Mouse (Mus musculus) right cerebral cortex, adult 2 months (tissue): ENCODE measurements at regions not wholly inside any gene's neighbourhood (a gene's known extent, or its start where the extent isn't known, plus 50 kb on each side); places are given as distances from the start of the nearest gene placed in this dataset.
A peak's percentile ranks its signal among the peaks of the same experiment; 100 is the strongest.
"Not testable (repeated sequence)": the region's sequence is repeated elsewhere in the genome, so short reads cannot be mapped to it uniquely, and the experiment has no call there.

ENCODE experiments used
- DNase-seq, 2 experiments: peaks; one replicate each; pipeline ENCODE4 v3.0.0; 2021 to 2022; ENCODE audit warnings: low spot score in 2 of 2

DNA sequence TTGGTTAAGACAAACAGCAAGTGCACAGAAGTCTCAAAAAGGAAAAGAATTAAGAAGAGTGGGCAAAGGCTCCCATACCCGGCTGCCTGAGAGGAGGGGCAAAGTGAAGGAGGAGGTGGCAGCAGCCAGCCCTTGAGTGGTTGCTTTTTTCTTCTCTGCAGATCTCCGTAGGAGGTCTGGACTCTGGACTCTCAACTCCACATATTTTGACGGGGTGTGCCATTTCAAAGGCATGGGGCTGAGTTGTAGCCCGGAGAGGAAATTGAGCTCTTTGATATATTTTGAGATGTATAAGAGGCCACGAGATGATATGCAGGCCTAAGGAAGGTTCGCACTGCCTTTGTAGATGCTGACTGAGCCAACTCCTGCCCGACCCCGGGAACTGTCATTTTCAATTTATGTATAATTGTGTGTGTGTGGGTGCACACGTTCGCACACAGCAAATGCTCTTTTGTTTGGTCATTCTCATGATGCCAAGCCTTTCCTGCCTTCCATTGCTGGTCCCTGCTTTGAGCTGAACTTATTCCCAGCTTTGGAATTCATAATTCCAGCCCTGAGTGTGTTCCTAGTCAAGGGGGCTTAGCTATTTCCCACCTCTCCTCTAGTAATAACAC lies 56.4 kb downstream of the Cxcr4 start:
- DNase-seq, result no peak

DNA sequence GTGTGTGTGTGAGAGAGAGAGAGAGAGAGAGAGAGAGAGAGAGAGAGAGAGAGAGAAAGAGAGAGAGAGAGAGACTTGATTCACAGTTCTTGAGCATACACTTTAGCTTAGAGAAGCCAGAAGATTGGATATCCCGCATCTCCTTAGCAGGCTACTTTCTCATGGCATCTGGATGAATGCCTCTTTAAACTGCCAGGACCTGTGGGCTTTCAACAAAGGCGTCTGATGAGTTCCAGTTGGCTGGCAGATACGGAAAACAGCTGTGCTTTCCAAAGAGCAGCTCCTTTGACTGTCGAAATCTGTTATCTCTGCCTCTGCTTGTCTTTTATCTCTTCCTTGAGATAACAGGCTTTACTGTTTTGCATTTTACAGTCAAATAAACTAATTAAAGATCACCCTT lies 59.5 kb downstream of the Cxcr4 start:
- no peak for DNase-seq

GRCm38 (mm10) chr1:128529808-128530545 lies 62.1 kb downstream of the Cxcr4 start:
- DNase-seq, result no peak

- no peak for DNase-seq
Measured at GRCm38 (mm10) chr1:128519234-128519633, 72.9 kb downstream of the Cxcr4 start.

DNA sequence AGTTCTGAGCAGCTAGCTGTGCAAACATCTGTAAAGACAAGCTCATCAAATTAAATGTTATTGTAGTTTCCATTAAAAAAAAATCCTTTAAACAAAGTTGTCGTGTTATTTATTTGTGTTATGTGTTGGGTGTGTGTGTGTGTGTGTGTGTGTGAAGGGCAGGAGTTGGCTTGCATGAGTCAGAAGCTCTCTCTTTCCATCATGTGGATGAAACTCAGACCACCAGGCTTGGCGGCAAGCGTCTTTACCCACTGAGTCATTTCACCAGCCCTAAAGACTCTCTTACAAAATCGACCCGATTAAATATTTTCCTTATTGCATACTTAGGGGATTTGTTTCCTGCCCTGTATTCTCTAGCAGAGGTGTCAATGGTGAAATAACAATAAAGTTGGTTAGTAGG lies 73.6 kb downstream of the Cxcr4 start:
- DNase-seq, result no peak

DNA sequence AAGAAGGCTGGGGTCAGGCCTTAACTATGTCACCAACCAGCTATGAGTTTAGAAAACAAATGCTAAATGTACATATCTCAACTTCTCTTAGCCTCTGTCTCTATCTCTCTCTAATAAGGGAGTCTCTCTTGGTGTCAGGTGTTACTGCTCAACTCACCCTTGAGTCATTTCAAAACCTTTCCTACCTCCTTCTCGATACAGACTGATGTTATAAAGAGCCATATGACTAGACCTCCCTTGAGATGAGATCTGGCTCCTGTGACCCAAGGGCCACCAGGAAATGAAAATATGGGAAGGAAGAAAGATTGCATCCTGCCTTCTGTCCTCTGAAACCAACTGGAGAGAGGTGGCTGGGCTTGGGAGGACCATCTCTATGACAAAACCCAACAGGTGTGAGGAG lies 74.7 kb downstream of the Cxcr4 start:
- no peak for DNase-seq

- DNase-seq, result no peak
Measured at GRCm38 (mm10) chr1:128514327-128514726, 77.8 kb downstream of the Cxcr4 start.

DNA sequence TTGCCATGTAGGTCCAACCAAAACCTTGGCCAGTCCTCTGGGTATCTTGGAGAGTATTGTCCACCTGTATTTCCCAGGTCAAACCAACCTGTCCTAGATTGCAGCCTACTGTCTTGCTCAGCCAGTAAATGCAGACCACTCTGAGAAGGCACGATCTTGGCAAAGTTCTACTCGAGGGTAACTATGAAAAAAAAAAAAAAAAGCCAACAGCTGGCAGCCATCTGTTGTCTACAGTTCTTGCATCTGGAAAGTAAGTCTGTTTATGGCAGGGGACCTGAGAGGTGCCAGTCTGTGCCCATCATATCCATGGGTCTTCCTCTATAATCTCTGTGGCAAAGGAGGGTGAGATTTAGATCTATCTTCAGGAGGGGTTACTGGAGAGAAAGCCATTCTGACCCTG lies 78.2 kb downstream of the Cxcr4 start:
- no peak for DNase-seq

- DNase-seq, result no peak
Measured at GRCm38 (mm10) chr1:128513153-128513552, 78.9 kb downstream of the Cxcr4 start.

- DNase-seq, result no peak
Measured at GRCm38 (mm10) chr1:128508816-128509461, 83.2 kb downstream of the Cxcr4 start.

DNA sequence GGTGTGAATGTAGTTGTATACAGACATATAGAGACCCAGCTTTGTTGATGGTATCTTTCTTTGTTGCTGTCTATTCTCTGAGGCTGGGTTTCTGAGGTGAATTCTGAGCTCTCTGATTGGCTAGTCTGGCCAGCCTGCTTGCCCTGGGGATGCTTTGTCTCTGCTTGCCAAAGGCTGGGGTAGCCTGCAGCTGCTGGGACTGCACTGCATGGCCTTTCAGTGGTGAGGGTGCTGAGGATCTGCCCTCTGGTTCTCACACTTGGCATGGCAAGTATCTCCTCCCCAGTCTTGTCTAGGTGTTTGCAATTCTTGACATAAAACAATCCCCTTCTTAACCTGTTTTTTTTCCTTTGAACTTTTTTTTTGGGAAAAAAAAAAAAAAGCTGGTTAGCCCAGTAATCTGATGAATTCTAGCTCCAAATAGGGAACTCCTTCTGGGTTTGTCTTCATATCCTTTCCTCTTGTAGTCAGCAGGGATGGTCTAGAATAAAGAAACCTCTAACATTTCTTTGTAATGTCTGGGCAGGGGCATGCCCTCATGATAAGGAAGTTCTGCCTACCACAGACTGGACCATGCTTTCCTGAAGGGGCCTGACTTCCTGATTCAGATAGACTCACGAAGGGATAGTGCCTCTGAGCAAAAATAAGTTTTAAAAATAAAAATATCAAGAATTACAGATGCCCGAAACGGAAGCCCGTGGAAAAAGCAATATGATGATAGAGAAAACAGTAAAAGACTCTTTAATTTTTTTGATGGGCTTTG lies 85.4 kb downstream of the Cxcr4 start:
- DNase-seq, result no peak

DNA sequence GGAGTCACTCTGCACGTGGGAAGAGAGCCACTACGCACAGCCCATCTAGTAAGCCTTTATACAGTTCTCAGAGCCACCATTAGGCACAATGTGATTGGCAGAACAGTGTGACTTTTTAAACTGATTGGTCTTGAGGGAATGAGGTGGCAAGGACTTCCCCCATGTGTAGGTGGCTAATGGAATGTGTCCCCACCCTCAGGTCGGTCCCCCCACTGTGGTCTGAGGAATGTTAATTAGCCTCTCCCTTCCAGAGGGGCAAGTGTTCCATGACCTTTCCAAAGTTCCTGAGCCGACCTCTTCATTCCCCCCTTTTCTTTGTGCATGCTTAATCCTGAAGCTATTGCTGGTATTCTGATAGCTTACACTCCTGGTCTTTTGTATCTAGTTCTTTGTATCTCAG lies 87.2 kb upstream of the Dars start:
- no peak for DNase-seq

DNA sequence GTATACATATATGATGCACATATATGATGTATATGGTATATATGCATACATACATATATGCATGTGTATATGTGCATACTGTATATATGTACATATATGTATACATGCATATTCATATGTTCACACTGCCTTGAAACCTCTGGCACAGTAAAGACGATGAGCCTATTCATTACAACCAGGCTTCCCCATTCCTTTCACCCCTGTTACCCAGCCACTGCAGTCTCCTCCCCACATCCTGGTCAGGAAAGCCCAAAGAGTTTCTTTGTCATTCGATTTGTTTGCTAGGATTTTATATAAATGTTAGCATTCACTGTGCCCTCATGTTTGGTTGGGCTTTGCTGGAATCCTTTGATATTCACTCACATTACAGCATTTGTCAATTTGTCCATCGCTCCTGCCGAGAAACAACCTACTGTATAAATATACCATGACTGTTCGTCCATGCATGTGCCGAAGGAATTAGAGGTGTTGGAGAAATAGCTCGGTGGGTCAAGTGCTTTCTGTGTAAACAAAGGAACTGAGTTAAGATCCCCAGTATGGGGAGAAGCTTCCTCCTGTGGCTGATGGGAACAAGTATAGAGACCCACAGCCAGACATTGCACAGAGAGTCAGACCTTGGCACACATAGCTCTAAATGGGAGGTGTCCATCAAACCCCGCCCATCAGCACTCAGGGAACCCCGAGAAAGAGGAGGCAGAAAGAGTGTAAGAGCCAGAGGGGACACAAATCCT lies 81.0 kb upstream of the Dars start:
- no peak for DNase-seq

DNA sequence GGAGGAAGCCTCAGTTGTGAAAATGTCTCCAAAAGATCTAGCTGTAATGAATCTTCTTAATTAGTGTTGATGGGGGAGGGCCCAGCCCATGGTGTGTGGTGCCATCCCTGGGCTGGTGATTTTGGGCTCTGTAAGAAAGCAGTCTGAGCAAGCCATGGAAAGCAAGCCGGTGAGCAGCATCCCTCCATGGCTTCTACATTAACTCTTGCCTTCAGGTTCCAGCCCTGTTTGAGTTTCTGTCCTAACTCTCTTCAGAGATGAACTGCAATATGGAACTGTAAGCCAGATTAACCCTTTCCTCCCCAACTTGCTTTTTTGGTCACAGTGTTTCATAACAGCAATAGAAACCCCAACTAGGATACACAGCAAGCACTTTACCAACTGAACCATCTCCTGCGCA lies 75.1 kb upstream of the Dars start:
- no peak for DNase-seq

DNA sequence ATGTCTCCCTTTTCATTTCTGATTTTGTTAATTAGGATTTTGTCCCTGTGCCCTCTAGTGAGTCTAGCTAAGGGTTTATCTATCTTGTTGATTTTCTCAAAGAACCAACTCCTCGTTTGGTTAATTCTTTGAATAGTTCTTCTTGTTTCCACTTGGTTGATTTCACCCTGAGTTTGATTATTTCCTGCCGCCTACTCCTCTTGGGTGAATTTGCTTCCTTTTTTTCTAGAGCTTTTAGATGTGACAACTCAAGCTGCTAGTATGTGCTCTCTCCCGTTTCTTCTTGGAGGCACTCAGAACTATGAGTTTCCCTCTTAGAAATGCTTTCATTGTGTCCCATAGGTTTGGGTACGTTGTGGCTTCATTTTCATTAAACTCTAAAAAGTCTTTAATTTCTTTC lies 70.0 kb upstream of the Dars start:
- not testable (repeated sequence) for DNase-seq

GRCm38 (mm10) chr1:128478376-128478775 lies 61.2 kb upstream of the Dars start:
- no peak for DNase-seq

GRCm38 (mm10) chr1:128477653-128478052 lies 60.5 kb upstream of the Dars start:
- no peak for DNase-seq

- no peak for DNase-seq
Measured at GRCm38 (mm10) chr1:128472713-128473230, 55.6 kb upstream of the Dars start.

DNA sequence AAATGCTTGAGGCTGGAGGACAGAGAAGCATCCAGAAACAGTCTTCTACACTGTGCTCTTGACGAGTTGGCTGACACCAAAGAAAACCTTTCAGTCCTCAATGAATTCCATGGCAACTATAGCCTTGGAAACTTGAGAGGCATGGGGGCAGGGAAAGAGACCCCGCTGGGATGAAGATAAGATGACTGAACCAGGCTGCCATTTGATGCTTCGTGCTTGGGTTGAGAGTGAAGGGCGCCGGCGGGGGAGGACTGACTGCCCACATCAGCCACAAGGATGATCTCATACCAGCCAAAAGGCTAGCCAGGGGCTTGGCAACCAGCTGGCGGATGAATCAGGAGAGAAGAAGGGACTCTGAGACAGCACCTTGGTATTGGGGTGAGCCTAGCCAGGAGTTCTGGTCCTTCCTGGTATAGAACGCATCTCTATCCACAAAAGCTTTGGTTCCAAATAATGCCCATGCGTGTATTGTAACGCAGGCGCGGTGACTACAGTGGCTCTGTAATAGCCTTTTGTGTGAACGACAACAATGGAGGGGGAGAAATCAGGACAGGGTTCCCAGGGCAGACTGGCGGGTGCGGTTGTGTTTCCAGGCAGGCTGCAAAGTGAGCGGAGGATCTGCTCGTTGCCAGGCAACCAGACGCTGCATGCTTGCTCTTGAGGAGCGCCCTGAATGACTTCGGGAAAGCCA lies 55.0 kb upstream of the Dars start:
- DNase-seq, result peak; percentile 80 to 83

- peak; percentile 13 to 18 for DNase-seq
Measured at GRCm38 (mm10) chr1:128470786-128471185, 53.6 kb upstream of the Dars start.

DNA sequence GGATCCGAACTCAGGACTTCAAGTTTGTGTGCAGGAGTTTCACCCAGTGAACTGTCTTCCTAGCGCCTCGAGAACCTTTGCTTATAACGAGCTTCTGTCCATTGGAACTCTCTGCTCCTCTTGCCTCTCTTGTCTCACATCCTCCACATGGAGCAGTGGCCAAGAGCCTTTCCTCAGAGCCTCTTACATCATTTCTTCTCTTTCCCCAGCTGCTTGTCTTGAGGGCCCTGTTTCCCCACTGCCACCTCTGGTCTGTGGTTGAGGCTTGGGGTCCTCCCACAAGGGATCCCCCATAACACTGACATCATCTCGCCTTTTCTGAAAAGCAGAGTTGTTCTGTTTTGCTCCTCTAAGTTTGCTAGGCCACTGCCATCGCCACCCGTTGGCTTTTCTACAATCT lies 51.9 kb upstream of the Dars start:
- DNase-seq, result no peak
